Mouse (Mus musculus) lung, postnatal 0 days (tissue): ENCODE measurements at regions not wholly inside any gene's neighbourhood (a gene's known extent, or its start where the extent isn't known, plus 50 kb on each side); places are given as distances from the start of the nearest gene placed in this dataset.

Source experiments
- ATAC-seq: fragments of 200-750 bp; cut with Nextera tagmentation; 2 replicates; pipeline ENCODE4 v1.8.0; 2017; ENCODE audit warnings: moderate library complexity
- DNase-seq: peaks from one replicate; pipeline ENCODE4 v3.0.0-alpha.2; 2016; ENCODE audit warnings: low spot score
- H3K27ac ChIP-seq: fragments of 300-500 bp; sonication (generic); 2 replicates; pipeline ENCODE4 v1.5.1; 2014; ENCODE audit warnings: antibody characterized with exemption, mild to moderate bottlenecking, low read length, mixed read lengths
- H3K27me3 ChIP-seq: fragments of 300-500 bp; sonication (generic); replicated peaks from 2 replicates; pipeline ENCODE4 v1.6.1; 2014; ENCODE audit warnings: low read length, mixed read lengths; ENCODE audit not compliant: insufficient read depth
- H3K36me3 ChIP-seq: fragments of 300-500 bp; sonication (generic); 2 replicates; pipeline ENCODE4 v1.6.1; 2014; ENCODE audit warnings: low read length, mixed read lengths; ENCODE audit not compliant: insufficient read depth
- H3K4me1 ChIP-seq: fragments of 300-500 bp; sonication (generic); 2 replicates; pipeline ENCODE4 v1.6.1; 2014; ENCODE audit warnings: antibody characterized with exemption, low read depth, low read length, mixed read lengths; ENCODE audit not compliant: insufficient read depth
- H3K4me2 ChIP-seq: fragments of 300-500 bp; sonication (generic); replicated peaks from 2 replicates; pipeline ENCODE4 v1.6.1; 2014; ENCODE audit warnings: low read depth, mild to moderate bottlenecking, low read length, moderate library complexity, mixed read lengths
- H3K4me3 ChIP-seq: fragments of 300-500 bp; sonication (generic); 2 replicates; pipeline ENCODE4 v1.5.1; 2014; ENCODE audit warnings: low read depth, low read length
- H3K9ac ChIP-seq: fragments of 300-500 bp; sonication (generic); replicated peaks from 2 replicates; pipeline ENCODE4 v1.6.1; 2014; ENCODE audit warnings: low read depth, mild to moderate bottlenecking
- H3K9me3 ChIP-seq: fragments of 300-500 bp; sonication (generic); 2 replicates; pipeline ENCODE4 v1.6.1; 2016; ENCODE audit warnings: low read length, mixed read lengths
- CTCF ChIP-seq: IDR thresholded peaks from 2 replicates; pipeline ENCODE4 v1.5.1; 2016; ENCODE audit warnings: antibody characterized with exemption, mild to moderate bottlenecking
- EP300 ChIP-seq: IDR thresholded peaks from 2 replicates; pipeline ENCODE4 v1.6.1; 2016; ENCODE audit warnings: antibody characterized with exemption, mild to moderate bottlenecking, control low read depth
- WGBS: fragments of 180-500 bp; shearing (Covaris S2); extraction: QIAGEN DNeasy Blood & Tissue Kit; methylation state at CpG from one replicate; pipeline ENCODE4 v1.1.7; 2014; 5-methylcytosine and 5-hydroxymethylcytosine counted together

DNA sequence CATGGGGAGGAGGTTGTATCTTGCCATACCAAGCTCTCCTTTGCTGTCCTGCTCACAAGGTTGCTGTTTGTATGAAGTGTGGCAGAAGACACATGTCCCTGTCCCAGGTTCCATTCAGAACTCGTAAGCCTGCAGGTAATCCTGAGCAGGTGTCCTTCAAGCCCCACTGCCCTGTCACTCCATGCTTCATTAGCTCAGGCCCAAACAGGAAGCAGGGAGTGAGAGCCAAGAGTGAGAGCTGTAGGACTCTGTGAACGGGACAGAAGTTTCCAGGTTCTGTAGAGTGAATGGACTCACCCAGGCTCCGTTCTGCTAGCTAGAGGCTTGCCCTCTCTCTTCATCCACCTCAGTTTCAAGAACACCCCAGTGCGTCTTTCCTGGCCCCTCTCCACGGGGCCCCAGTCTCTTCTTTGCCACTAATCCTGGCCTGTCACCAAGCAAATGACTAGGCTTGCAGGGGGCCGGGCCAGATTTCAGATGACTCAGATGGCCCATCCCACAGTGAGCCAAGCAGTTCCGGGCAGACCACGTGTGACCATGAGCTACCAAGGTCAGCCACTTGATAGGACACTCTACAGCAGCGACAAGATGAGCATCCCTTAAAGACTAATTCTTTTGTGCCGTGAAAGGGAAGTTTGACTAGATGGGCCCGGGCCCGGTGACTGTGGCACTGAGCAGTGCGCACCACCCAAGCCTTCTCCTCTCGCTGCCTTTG is 54.4 kb upstream of the Ubr2 start:
- Histone ChIP-seq H3K27ac (no peak overlapping the region), H3K4me3 (no peak overlapping the region), H3K27me3 (no peaks in the 10 kb centered on the region), H3K9me3 (no peaks in the 10 kb centered on the region), H3K4me1 (0 out of 2 replicates have a peak, but pooled peaks cover 2% of the 10 kb centered on the region), H3K9ac (no peak overlapping the region), H3K36me3 (no peaks in the 10 kb centered on the region), H3K4me2 (no peak overlapping the region)
- DNase-seq = no peak
- 79% methylated on average over 14 of the region's 14 CpGs for WGBS
- ATAC-seq = no peak
- TF ChIP-seq CTCF (no peak), EP300 (no peak)

DNA sequence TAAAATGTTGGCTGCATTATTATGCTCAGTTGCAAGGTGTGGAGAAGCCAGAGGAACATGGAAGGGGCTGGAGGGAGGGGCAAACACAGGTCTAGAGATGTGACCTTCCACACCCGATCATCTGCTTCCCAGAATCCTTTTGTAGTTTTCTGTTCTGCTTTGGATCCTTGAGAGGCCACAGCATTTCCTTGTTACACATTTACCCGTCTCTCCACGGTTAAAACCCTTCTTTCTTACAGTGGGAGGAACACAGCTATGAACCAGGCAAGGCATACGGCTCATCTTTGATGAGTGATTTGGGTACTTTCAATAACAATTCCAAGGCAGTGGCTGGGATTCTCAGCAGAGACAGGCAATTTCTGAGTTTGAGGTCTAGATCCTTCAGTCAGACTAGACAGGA is 53.6 kb upstream of the Ubr2 start:
- Histone ChIP-seq H3K4me1 (0 out of 2 replicates have a peak, but pooled peaks cover 4% of the 10 kb centered on the region), H3K27ac (no peak overlapping the region), H3K27me3 (no peaks in the 10 kb centered on the region), H3K9ac (no peak overlapping the region), H3K4me2 (no peak overlapping the region), H3K4me3 (no peak overlapping the region), H3K36me3 (no peaks in the 10 kb centered on the region), H3K9me3 (no peaks in the 10 kb centered on the region)
- ATAC-seq = no peak
- WGBS = 88% methylated on average over 4 of the region's 4 CpGs
- TF ChIP-seq CTCF (no peak), EP300 (no peak)
- DNase-seq = no peak

DNA sequence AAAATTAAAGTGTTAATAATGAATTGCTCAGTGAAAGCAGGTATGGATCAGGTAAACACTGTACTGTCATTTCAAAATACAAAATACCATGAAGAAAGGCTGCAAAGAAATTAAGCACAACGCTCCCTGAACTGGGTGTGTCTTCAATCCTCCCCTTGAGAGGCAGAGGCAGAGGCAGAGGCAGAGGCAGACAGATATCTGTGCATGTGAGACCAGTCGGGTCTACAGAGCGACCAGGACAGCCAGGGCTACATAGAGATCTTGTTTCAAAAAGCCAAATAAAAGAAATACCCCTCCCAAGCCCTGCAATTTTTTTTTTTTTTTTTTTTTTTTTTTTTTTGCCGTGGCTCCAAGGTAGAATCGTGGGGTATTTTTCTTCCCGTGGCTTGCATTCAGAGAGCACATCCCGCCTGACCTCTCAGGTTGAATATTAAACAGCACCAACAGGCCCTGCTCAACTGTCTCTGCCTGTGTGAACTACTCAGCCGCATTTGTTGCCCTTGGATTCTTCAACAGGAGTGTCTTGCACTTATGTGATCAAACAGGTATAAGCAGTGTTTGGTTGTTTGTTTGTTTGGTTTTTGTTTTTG is 50.8 kb upstream of the Ubr2 start:
- ATAC-seq (no peak), DNase-seq (no peak)
- Histone ChIP-seq H3K36me3 (no peaks in the 10 kb centered on the region), H3K4me3 (no peak overlapping the region), H3K9me3 (no peaks in the 10 kb centered on the region), H3K9ac (no peak overlapping the region), H3K4me1 (0 out of 2 replicates have a peak, but pooled peaks cover 4% of the 10 kb centered on the region), H3K27me3 (no peaks in the 10 kb centered on the region), H3K27ac (no peak overlapping the region), H3K4me2 (no peak overlapping the region)
- WGBS = 71% methylated on average over 8 of the region's 8 CpGs
- no peak for TF ChIP-seq CTCF
- no peak for TF ChIP-seq EP300
